Mouse (Mus musculus) limb, embryonic 14.5 days (tissue): ENCODE results near the gene Zkscan17. TPM values are rescaled to one million over a fixed set of nuclear protein-coding genes. Genes with fewer than 3 reads are reported as not detected.

Experiments
- ATAC-seq: fragments of 200-750 bp; cut with Nextera tagmentation; 2 replicates; pipeline ENCODE4 v1.8.0; 2017; ENCODE audit warnings: low read depth, moderate number of reproducible peaks, moderate TSS enrichment; ENCODE audit not compliant: low FRiP score
- DNase-seq: peaks from one replicate; pipeline ENCODE4 v3.0.0-alpha.2; 2015; ENCODE audit warnings: low spot score
- H3K27ac ChIP-seq: fragments of 300-500 bp; sonication (generic); replicated peaks from 2 replicates; pipeline ENCODE4 v1.5.1; 2014; ENCODE audit warnings: low read depth, mild to moderate bottlenecking, low read length, moderate library complexity, mixed read lengths
- H3K27me3 ChIP-seq: fragments of 300-500 bp; sonication (generic); 2 replicates; pipeline ENCODE4 v1.6.1; 2014; ENCODE audit warnings: low read length, mixed read lengths; ENCODE audit not compliant: control insufficient read depth, insufficient read depth
- H3K36me3 ChIP-seq: fragments of 300-500 bp; sonication (generic); 2 replicates; pipeline ENCODE4 v1.6.1; 2014; ENCODE audit warnings: mild to moderate bottlenecking, low read length, moderate library complexity, mixed read lengths; ENCODE audit not compliant: control insufficient read depth, insufficient read depth
- H3K4me1 ChIP-seq: fragments of 300-500 bp; sonication (generic); 2 replicates; pipeline ENCODE4 v1.6.1; 2014; ENCODE audit warnings: antibody characterized with exemption, low read length, mixed read lengths; ENCODE audit not compliant: control insufficient read depth, insufficient read depth
- H3K4me2 ChIP-seq: fragments of 300-500 bp; sonication (generic); replicated peaks from 2 replicates; pipeline ENCODE4 v1.6.1; 2014; ENCODE audit warnings: low read depth, mild to moderate bottlenecking, low read length, moderate library complexity; ENCODE audit not compliant: severe bottlenecking
- H3K4me3 ChIP-seq: fragments of 300-500 bp; sonication (generic); replicated peaks from 2 replicates; pipeline ENCODE4 v1.5.1; 2014; ENCODE audit warnings: low read length
- H3K9ac ChIP-seq: fragments of 300-500 bp; sonication (generic); 2 replicates; pipeline ENCODE4 v1.6.1; 2014; ENCODE audit warnings: mild to moderate bottlenecking, low read depth, low read length, moderate library complexity; ENCODE audit not compliant: severe bottlenecking
- H3K9me3 ChIP-seq: fragments of 300-500 bp; sonication (generic); 2 replicates; pipeline ENCODE4 v1.6.1; 2016; ENCODE audit warnings: low read length; ENCODE audit not compliant: control insufficient read depth
- POLR2A ChIP-seq: fragments of 200-500 bp; IDR thresholded peaks from 2 replicates; pipeline ENCODE4 v1.8.0; 2012; ENCODE audit warnings: inconsistent platforms, mild to moderate bottlenecking, moderate library complexity, borderline replicate concordance; ENCODE audit not compliant: insufficient read depth, insufficient read length; ENCODE audit errors: extremely low read depth
- WGBS: fragments of 180-500 bp; shearing (Covaris S2); extraction: QIAGEN DNeasy Blood & Tissue Kit; methylation state at CpG from one replicate; pipeline ENCODE4 v1.1.7; 2014; 5-methylcytosine and 5-hydroxymethylcytosine counted together
- polyA plus RNA-seq, 2 experiments: library from polyadenylated mRNA; depleted of rRNA in 1 of 2; stranded (reverse) in 1 of 2; unstranded in 1 of 2; fragments of >200 nt; fragmentation: Nextera tagmentation in 1 of 2; extraction: Ambion mirVana in 1 of 2; gene quantifications; 2 replicates each; pipeline versions ENCODE4 v1.2.1 to v1.2.3; 2012 to 2014

Zkscan17 gene
- polyA plus RNA-seq, 2 experiments: 18.1 to 19.5 TPM

DNA sequence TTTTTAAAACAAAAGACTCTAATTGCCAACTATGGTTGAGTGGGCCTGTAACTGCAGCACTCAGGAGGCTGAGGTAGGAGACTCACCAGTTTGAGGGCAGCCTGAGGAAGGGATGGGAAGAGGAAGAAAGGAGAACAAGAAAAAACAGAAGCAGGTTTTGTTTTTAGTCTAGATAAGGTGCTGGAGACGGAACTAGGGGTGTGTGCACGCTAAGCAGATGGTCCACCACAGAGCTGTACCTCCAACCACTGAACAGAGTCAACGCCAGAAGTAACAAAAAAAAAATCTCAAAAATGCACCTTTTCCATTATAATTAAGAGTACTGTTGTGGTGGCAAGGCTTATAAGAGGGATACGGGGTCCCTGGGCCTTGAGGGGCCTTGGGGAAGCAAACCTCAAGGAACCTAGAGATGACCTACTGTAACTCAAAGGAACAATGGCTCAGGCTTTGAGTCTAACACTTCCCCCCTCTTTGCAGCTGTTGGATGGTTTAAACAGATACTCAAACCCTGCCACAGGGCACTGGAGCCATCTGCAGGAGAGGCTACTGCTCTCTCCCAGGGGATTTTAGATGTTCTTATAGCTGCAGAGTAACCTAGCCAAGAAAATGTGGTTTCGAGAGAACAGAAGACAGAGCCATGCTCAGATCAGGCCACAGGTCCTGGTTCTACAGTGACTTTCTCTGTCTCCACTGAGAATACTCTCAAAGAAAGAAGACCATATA is 24.4 kb downstream of the Zkscan17 start:
- Histone ChIP-seq H3K36me3 (peaks cover 74% of the 10 kb centered on the region), H3K4me2 (no peak overlapping the region), H3K4me3 (no peak overlapping the region), H3K9me3 (no peaks in the 10 kb centered on the region), H3K4me1 (peaks cover 6% of the 10 kb centered on the region; the same call in 1 of the 2 replicates), H3K27ac (no peak overlapping the region), H3K9ac (no peak overlapping the region), H3K27me3 (no peaks in the 10 kb centered on the region)
- no peak for ATAC-seq
- no peak for DNase-seq
- 90% methylated on average over 5 of the region's 5 CpGs for WGBS
- no peak for TF ChIP-seq POLR2A

DNA sequence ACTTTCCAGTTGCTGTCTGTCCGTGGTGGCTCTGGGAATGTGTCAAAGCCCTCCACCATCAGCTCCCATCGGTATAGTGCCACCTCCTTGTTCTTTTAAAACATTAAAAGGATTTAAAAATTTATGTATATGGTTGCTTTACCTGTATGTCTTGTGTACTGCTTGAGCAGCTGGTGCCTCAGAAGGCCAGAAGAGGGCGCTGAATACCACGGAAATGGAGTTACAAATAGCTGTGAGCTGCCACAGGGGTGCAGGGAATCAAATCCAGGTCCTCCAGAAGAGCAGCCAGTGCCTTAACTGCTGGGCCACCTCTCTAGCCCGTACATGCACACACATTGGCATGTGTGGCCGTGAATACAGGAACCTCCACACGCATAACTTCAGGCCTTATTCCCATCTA is 28.8 kb downstream of the Zkscan17 start:
- 94% methylated on average over 7 of the region's 7 CpGs for WGBS
- Histone ChIP-seq H3K9me3 (no peaks in the 10 kb centered on the region), H3K4me2 (no peak overlapping the region), H3K27ac (no peak overlapping the region), H3K4me3 (no peak overlapping the region), H3K9ac (no peak overlapping the region), H3K4me1 (no peaks in the 10 kb centered on the region), H3K27me3 (no peaks in the 10 kb centered on the region), H3K36me3 (peaks cover 99% of the 10 kb centered on the region)
- no peak for TF ChIP-seq POLR2A
- ATAC-seq (no peak), DNase-seq (no peak)

DNA sequence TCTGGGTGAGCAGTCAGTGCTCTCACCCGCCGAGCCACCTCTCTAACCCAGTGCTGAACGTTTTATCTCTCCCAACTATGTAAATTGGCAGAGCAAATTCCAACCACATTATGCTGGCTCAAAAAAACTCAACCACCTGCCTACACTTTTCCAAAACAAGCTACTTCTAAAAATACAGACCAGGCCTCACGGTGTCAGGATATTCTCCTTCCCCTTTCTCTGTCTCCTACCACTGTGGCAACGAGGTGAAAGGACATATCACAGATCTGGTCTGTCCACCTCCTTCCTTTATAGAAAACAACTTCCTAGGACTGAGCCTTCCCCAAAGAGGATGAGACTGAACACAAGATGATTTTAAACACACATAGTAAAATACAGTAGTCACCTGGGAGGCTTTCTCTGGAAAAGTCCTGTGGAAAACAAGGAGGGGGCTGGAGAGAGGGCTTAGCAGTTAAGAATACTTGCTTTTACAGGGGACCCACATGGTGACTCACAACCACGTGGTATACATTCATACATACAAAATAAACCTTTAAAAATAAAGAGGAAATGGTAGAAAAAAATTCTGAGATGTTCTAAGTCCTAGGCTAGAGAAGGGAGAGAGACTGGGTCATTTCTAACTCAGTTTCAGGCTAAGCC is 29.8 kb downstream of the Zkscan17 start:
- Histone ChIP-seq H3K36me3 (peaks cover 99% of the 10 kb centered on the region), H3K27ac (no peak overlapping the region), H3K4me2 (no peak overlapping the region), H3K4me3 (no peak overlapping the region), H3K27me3 (no peaks in the 10 kb centered on the region), H3K9ac (no peak overlapping the region), H3K9me3 (no peaks in the 10 kb centered on the region), H3K4me1 (no peaks in the 10 kb centered on the region)
- DNase-seq (no peak), ATAC-seq (no peak)
- WGBS: 89% methylated on average over 6 of the region's 6 CpGs
- no peak for TF ChIP-seq POLR2A

DNA sequence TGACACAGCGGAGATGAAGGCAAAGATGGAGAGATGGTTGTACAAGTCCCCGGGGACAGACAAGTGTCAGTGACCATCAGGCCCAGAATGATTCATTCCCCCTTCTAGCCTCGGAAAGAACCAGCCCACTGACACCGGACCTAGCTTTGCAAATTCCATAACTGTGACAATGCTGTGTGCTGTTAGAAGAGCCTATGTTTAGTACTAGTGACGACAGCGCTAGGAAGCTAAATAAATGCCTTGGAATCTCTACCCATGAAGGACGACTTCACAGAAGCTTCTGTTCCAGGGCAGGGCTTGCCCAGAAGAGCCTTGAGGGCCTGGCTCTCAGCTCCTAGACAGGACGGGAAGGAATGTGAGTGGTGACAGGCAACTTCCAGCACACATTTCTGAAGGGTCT is 40.3 kb downstream of the Zkscan17 start:
- Histone ChIP-seq H3K4me1 (no peaks in the 10 kb centered on the region), H3K9me3 (no peaks in the 10 kb centered on the region), H3K9ac (no peak overlapping the region), H3K36me3 (peaks cover 61% of the 10 kb centered on the region), H3K4me3 (no peak overlapping the region), H3K27me3 (no peaks in the 10 kb centered on the region), H3K27ac (no peak overlapping the region), H3K4me2 (no peak overlapping the region)
- no peak for TF ChIP-seq POLR2A
- DNase-seq: no peak
- 79% methylated on average over 8 of the region's 8 CpGs for WGBS
- ATAC-seq: no peak

DNA sequence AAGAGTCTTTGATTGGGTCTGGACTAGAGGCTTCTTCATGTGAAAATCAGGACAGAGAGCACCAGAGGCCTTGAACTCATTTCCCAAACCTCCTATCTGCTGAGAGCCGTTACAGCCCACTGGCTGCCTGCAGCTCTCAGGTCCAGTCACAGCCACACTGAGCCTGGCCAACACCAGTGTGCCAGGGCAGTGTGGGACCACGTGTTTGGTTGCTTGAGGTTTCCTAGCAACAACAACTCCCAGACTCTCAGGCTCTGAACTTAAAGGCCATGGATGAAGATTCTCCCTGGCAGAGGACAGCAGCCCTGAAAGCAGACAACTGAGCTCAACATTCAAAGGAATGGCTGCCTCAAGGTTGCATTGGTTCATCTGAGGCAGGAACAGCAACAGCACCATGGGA is 40.9 kb downstream of the Zkscan17 start:
- WGBS: 74% methylated on average over 2 of the region's 2 CpGs
- no peaks in the 10 kb centered on the region for H3K4me1 ChIP-seq
- no peak overlapping the region for H3K4me3 ChIP-seq
- H3K27me3 ChIP-seq: no peaks in the 10 kb centered on the region
- no peaks in the 10 kb centered on the region for H3K9me3 ChIP-seq
- DNase-seq (no peak), ATAC-seq (no peak)
- peaks cover 56% of the 10 kb centered on the region for H3K36me3 ChIP-seq
- H3K9ac ChIP-seq: no peak overlapping the region
- H3K27ac ChIP-seq: no peak overlapping the region
- no peak for TF ChIP-seq POLR2A
- no peak overlapping the region for H3K4me2 ChIP-seq
